In genomic region chr11:119914381-119914780, GRCm38 (mm10) we compare ENCODE assay signal across 8 mouse cellular contexts. TPM values are rescaled to one million over a fixed set of nuclear protein-coding genes. Genes with fewer than 3 reads are reported as not detected.
DNase-seq lines count a peak whose midpoint lies in the region; ATAC-seq and TF ChIP-seq lines count a peak whose summit lies in the region.

No protein-coding gene starts in this region.

- H3K4me3 ChIP-seq in lung, embryonic 14.5 days (ENCODE audit: low read depth, low read length), result peak overlapping the region; percentile 91
- peak overlapping the region; percentile 86 for H3K4me3 ChIP-seq in embryonic fibroblast, embryonic 13.5 days (ENCODE audit: insufficient read depth, low read length)
- peak overlapping the region; percentile 99 for H3K4me3 ChIP-seq in intestine, embryonic 16.5 days (ENCODE audit: low read length)
- peak overlapping the region; percentile 82 for H3K4me3 ChIP-seq in neural tube, embryonic 13.5 days

- peak overlapping the region; percentile 92 for H3K9ac ChIP-seq in lung, embryonic 14.5 days
- peak overlapping the region; percentile 97 for H3K9ac ChIP-seq in intestine, embryonic 16.5 days (ENCODE audit: low read depth, low read length)
- peak overlapping the region; percentile 86 for H3K9ac ChIP-seq in neural tube, embryonic 13.5 days

- no peak for TF ChIP-seq POLR2A in embryonic fibroblast, embryonic 13.5 days (IDR thresholded peaks at IDR 0.05; ENCODE audit: low read depth, low read length)

- H3K27me3 ChIP-seq in lung, embryonic 14.5 days (ENCODE audit: insufficient read depth, low read length), result no peaks in the 10 kb centered on the region
- H3K27me3 ChIP-seq in intestine, embryonic 16.5 days (replicated peaks; ENCODE audit: control insufficient read depth, insufficient read depth, low read length), result no peaks in the 10 kb centered on the region
- H3K27me3 ChIP-seq in neural tube, embryonic 13.5 days, result no peaks in the 10 kb centered on the region

- no peak for DNase-seq in lung, embryonic 14.5 days
- DNase-seq in lung, postnatal 25 days (ENCODE audit: low spot score), result no peak
- no peak for DNase-seq in urinary bladder, postnatal 10 days (ENCODE audit: low spot score)
- DNase-seq in layer of hippocampus, postnatal 10 days (ENCODE audit: low spot score in 2 of 2), result no peak
- DNase-seq in kidney, postnatal 10 days, result no peak

- TF ChIP-seq CTCF in lung, embryonic 14.5 days (IDR thresholded peaks at IDR 0.05; ENCODE audit: low read depth), result no peak
- no peak for TF ChIP-seq CTCF in embryonic fibroblast, embryonic 13.5 days (IDR thresholded peaks at IDR 0.05; ENCODE audit: borderline replicate concordance, insufficient read depth, low read length)

- peak overlapping the region; percentile 70 for H3K4me2 ChIP-seq in lung, embryonic 14.5 days
- peak overlapping the region; percentile 93 for H3K4me2 ChIP-seq in intestine, embryonic 16.5 days (ENCODE audit: low read depth, low read length)
- peak overlapping the region; percentile 98 for H3K4me2 ChIP-seq in neural tube, embryonic 13.5 days

- H3K36me3 ChIP-seq in lung, embryonic 14.5 days (ENCODE audit: insufficient read depth), result peaks cover 36% of the 10 kb centered on the region
- H3K36me3 ChIP-seq in intestine, embryonic 16.5 days (ENCODE audit: control insufficient read depth, insufficient read depth, low read length), result peaks cover 25% of the 10 kb centered on the region
- peaks cover 30% of the 10 kb centered on the region for H3K36me3 ChIP-seq in neural tube, embryonic 13.5 days

- peaks cover 9% of the 10 kb centered on the region for H3K4me1 ChIP-seq in lung, embryonic 14.5 days (ENCODE audit: insufficient read depth)
- H3K4me1 ChIP-seq in embryonic fibroblast, embryonic 13.5 days (ENCODE audit: control insufficient read depth, insufficient read depth, low read length), result no peaks in the 10 kb centered on the region
- peaks cover 34% of the 10 kb centered on the region for H3K4me1 ChIP-seq in intestine, embryonic 16.5 days (ENCODE audit: control insufficient read depth, insufficient read depth, low read length)
- H3K4me1 ChIP-seq in neural tube, embryonic 13.5 days (replicated peaks), result peaks cover 44% of the 10 kb centered on the region

- peak overlapping the region; percentile 72; the same call in 1 of the 2 replicates for H3K27ac ChIP-seq in lung, embryonic 14.5 days (ENCODE audit: low read depth)
- H3K27ac ChIP-seq in embryonic fibroblast, embryonic 13.5 days (ENCODE audit: insufficient read depth, low read length), result peak overlapping the region; percentile 32; the same call in 1 of the 2 replicates
- peak overlapping the region; percentile 78 for H3K27ac ChIP-seq in intestine, embryonic 16.5 days (ENCODE audit: low read length)
- peak overlapping the region; percentile 83 for H3K27ac ChIP-seq in neural tube, embryonic 13.5 days (replicated peaks)

- H3K9me3 ChIP-seq in lung, embryonic 14.5 days (ENCODE audit: low read depth, low read length), result no peaks in the 10 kb centered on the region
- no peaks in the 10 kb centered on the region for H3K9me3 ChIP-seq in intestine, embryonic 16.5 days (ENCODE audit: control insufficient read depth, low read length)
- no peaks in the 10 kb centered on the region for H3K9me3 ChIP-seq in neural tube, embryonic 13.5 days

- no peak for ATAC-seq in lung, embryonic 14.5 days (ENCODE audit: insufficient read depth)
- no peak for ATAC-seq in intestine, embryonic 16.5 days
- no peak for ATAC-seq in neural tube, embryonic 13.5 days (ENCODE audit: low read depth)

- WGBS in lung, embryonic 14.5 days, result 11% methylated on average over 4 of the region's 4 CpGs
- WGBS in intestine, embryonic 16.5 days, result 16% methylated on average over 4 of the region's 4 CpGs
- 30% methylated on average over 4 of the region's 4 CpGs for WGBS in neural tube, embryonic 13.5 days

RNA-seq across cellular contexts. Expression of gene Chmp6, which starts 1.1 kb away (rescaled TPM):
- 94.3 and 104 TPM in 2 replicates for polyA plus RNA-seq in lung, embryonic 14.5 days (2014; fragmentation: Nextera tagmentation; extraction: Ambion mirVana)
- 29.5 and 30.3 TPM in 2 replicates for polyA plus RNA-seq in embryonic fibroblast, embryonic 13.5 days (2011; ENCODE audit: insufficient read length, low read depth, missing spikeins)
- 92.2 and 94.3 TPM in 2 replicates for polyA plus RNA-seq in intestine, embryonic 16.5 days (2015; fragmentation: Nextera tagmentation; extraction: Ambion mirVana)
- 97.5 and 102 TPM in 2 replicates for polyA plus RNA-seq in neural tube, embryonic 13.5 days (2015; fragmentation: Nextera tagmentation; extraction: Ambion mirVana)
- 10 to 100 TPM; 43.0 to 44.5 TPM for total RNA-seq in layer of hippocampus, postnatal 10 days (2021)

RNA-seq across cellular contexts. Expression of gene Baiap2, which starts 28.2 kb away (rescaled TPM):
- polyA plus RNA-seq in lung, embryonic 14.5 days (2014; fragmentation: Nextera tagmentation; extraction: Ambion mirVana), result 20.4 and 20.5 TPM in 2 replicates
- 27.4 and 29.5 TPM in 2 replicates for polyA plus RNA-seq in embryonic fibroblast, embryonic 13.5 days (2011; ENCODE audit: insufficient read length, low read depth, missing spikeins)
- 10.1 and 11.8 TPM in 2 replicates for polyA plus RNA-seq in intestine, embryonic 16.5 days (2015; fragmentation: Nextera tagmentation; extraction: Ambion mirVana)
- polyA plus RNA-seq in neural tube, embryonic 13.5 days (2015; fragmentation: Nextera tagmentation; extraction: Ambion mirVana), result 11.1 and 12.7 TPM in 2 replicates
- total RNA-seq in layer of hippocampus, postnatal 10 days (2021), result 100 to 1,000 TPM in 1 of 2 experiments, 10 to 100 TPM in 1; 96.2 to 102 TPM

Comparison
In these comparisons a context has a peak if more than half of its experiments do, and no peak if none do; other contexts are left out.
1. H3K27ac ChIP-seq: peak in every context shown above with its lines; median percentile 83 in neural tube, embryonic 13.5 days; 78 in intestine, embryonic 16.5 days; 72 in lung, embryonic 14.5 days; 32 in embryonic fibroblast, embryonic 13.5 days.